Mouse (Mus musculus) hindbrain, embryonic 15.5 days (tissue): ENCODE data around the gene Ypel5. TPM values are rescaled to one million over a fixed set of nuclear protein-coding genes. Genes with fewer than 3 reads are reported as not detected.
A peak's percentile ranks its signal among the peaks of the same experiment; 100 is the strongest.

Experiments
- ATAC-seq: fragments of 200-750 bp; cut with Nextera tagmentation; 2 replicates; pipeline ENCODE4 v1.8.0; 2017; ENCODE audit warnings: low read depth, moderate number of reproducible peaks, moderate TSS enrichment; ENCODE audit not compliant: low FRiP score
- H3K27ac ChIP-seq: fragments of 300-500 bp; sonication (generic); replicated peaks from 2 replicates; pipeline ENCODE4 v1.5.1; 2015; ENCODE audit warnings: mild to moderate bottlenecking, inconsistent platforms
- H3K27me3 ChIP-seq: fragments of 300-500 bp; sonication (generic); 2 replicates; pipeline ENCODE4 v1.6.1; 2015; ENCODE audit warnings: control low read depth, inconsistent platforms
- H3K36me3 ChIP-seq: fragments of 300-500 bp; sonication (generic); 2 replicates; pipeline ENCODE4 v1.6.1; 2015; ENCODE audit warnings: control low read depth, inconsistent platforms
- H3K4me1 ChIP-seq: fragments of 300-500 bp; sonication (generic); replicated peaks from 2 replicates; pipeline ENCODE4 v1.6.1; 2015; ENCODE audit warnings: control low read depth, inconsistent platforms
- H3K4me2 ChIP-seq: fragments of 300-500 bp; sonication (generic); 2 replicates; pipeline ENCODE4 v1.6.1; 2015; ENCODE audit warnings: moderate library complexity, mild to moderate bottlenecking, inconsistent platforms
- H3K4me3 ChIP-seq: fragments of 300-500 bp; sonication (generic); 2 replicates; pipeline ENCODE4 v1.5.1; 2015; ENCODE audit warnings: mild to moderate bottlenecking, inconsistent platforms
- H3K9ac ChIP-seq: fragments of 300-500 bp; sonication (generic); 2 replicates; pipeline ENCODE4 v1.6.1; 2015; ENCODE audit warnings: inconsistent platforms
- H3K9me3 ChIP-seq: fragments of 300-500 bp; sonication (generic); 2 replicates; pipeline ENCODE4 v1.6.1; 2016; ENCODE audit warnings: control low read depth, inconsistent platforms
- WGBS: fragments of 180-500 bp; shearing (Covaris S2); methylation state at CpG from one replicate; pipeline ENCODE4 v1.1.7; 2015; 5-methylcytosine and 5-hydroxymethylcytosine counted together
- polyA plus RNA-seq: library from polyadenylated mRNA; unstranded; fragments of >200 nt; fragmentation: Nextera tagmentation; extraction: Ambion mirVana; gene quantifications from 2 replicates; pipeline ENCODE4 v1.2.1, GENCODE M21; 2015

Gene Ypel5
- polyA plus RNA-seq, 1 experiment from 2014 or later: 98.3 TPM

DNA sequence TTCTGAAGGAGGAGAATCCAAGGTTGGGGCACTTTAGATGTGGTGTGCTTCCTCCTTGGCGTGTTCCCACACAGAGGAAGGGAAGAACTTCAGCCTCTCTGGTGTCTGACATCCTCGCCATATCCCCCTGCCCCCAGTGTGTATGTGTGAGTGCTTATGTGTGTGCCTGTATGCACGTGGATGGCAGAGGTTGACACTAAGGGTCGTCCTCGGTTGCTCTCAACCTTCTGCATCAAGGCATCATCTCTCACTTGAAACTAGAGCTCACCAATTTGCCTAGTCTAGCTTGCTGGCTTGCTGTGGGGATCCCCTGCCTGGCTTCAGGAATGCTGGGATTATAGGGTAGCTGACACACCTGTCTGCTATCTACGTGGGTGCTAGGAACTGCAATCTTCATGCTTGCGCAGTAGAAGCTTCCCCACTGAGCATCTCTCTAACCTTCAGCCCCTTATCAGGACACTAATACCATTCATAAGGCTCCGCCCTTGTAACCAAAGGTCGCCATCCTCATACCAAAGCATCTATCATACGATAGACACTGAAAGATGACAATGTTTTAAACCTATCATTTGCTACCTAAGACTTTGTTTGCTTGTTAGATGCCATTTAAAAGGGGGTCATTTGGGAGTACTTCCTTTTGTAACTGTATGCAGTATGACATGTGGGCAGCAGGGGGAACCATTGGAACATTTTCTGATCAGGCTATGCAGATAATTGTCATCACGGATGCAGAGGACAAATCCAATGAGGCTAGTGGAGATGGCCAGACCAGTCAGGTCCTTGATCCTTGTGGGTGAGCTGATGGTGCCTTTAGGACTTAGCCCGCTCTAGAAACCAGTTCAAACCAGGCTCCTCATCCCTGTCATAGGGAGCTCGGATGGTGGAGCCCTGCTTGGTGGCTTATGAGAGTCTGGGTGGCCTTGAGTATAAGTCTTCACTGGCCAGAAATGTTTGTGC lies 21.7 kb downstream of the Ypel5 start:
- no peaks in the 10 kb centered on the region for H3K4me1 ChIP-seq
- no peak overlapping the region for H3K4me2 ChIP-seq

DNA sequence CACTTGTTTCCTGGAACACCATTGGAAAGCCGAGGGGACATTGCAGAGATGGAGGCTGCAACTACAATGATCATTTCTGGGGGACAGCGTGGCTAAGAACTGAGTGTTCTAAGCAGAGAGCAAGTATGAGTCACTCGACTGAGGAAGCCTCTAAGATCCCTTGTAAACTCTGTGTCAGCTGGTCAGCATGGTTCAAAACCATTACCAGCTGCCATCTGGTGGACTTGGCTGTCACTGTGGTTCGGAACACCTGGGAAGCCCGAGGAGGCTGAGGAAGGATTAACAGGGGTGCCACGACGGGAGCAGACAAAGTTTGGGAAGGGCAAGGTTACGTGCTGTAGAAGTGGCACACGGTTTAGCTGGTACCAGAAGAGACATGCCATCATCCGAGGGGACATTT lies 27.0 kb downstream of the Ypel5 start:
- Histone ChIP-seq H3K4me1 (no peaks in the 10 kb centered on the region), H3K4me3 (no peak overlapping the region), H3K27me3 (no peaks in the 10 kb centered on the region), H3K9ac (no peak overlapping the region), H3K4me2 (no peak overlapping the region), H3K27ac (no peak overlapping the region), H3K9me3 (no peaks in the 10 kb centered on the region), H3K36me3 (no peaks in the 10 kb centered on the region)
- no peak for ATAC-seq
- WGBS: 83% methylated on average over 10 of the region's 10 CpGs

More for the DNA sequence above, 21.7 kb downstream of the Ypel5 start:
- 61% methylated on average over 13 of the region's 13 CpGs for WGBS
- H3K36me3 ChIP-seq: peaks cover 4% of the 10 kb centered on the region; the same call in 1 of the 2 replicates
- H3K27ac ChIP-seq: no peak overlapping the region
- no peaks in the 10 kb centered on the region for H3K9me3 ChIP-seq
- peak; percentile 78 for ATAC-seq
- no peaks in the 10 kb centered on the region for H3K27me3 ChIP-seq
- no peak overlapping the region for H3K4me3 ChIP-seq
- H3K9ac ChIP-seq: no peak overlapping the region

GRCm38 (mm10) chr17:72866624-72867245 lies 30.5 kb downstream of the Ypel5 start:
- WGBS: 92% methylated on average over 3 of the region's 3 CpGs
- H3K36me3 ChIP-seq: no peaks in the 10 kb centered on the region
- H3K4me3 ChIP-seq: no peak overlapping the region
- H3K27ac ChIP-seq: no peak overlapping the region
- H3K4me2 ChIP-seq: no peak overlapping the region
- no peaks in the 10 kb centered on the region for H3K4me1 ChIP-seq
- no peak for ATAC-seq
- H3K9ac ChIP-seq: no peak overlapping the region
- no peaks in the 10 kb centered on the region for H3K27me3 ChIP-seq
- no peaks in the 10 kb centered on the region for H3K9me3 ChIP-seq

DNA sequence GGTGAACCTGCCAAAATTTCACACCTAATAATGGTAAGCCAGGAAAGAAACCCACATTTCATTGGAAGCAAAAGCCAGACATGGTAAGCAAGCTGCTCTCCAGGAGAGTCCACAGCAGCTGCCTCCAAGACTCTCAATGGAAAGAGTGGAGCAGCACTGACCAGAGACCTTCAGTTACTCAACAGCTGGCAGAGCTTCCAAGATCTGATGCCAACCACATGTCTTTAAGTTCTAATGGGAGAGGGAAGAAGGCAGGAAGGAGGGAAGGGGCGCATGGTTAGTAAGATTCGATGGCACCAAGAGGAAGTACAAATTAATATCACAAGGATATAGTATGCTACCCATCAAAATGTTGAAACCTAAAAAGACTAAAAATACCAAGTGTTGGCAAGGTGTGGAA lies 31.9 kb downstream of the Ypel5 start:
- Histone ChIP-seq H3K9ac (no peak overlapping the region), H3K4me1 (no peaks in the 10 kb centered on the region), H3K9me3 (no peaks in the 10 kb centered on the region), H3K27ac (no peak overlapping the region), H3K4me3 (no peak overlapping the region), H3K36me3 (no peaks in the 10 kb centered on the region), H3K4me2 (no peak overlapping the region), H3K27me3 (no peaks in the 10 kb centered on the region)
- WGBS: 92% methylated on average over 2 of the region's 2 CpGs
- no peak for ATAC-seq

DNA sequence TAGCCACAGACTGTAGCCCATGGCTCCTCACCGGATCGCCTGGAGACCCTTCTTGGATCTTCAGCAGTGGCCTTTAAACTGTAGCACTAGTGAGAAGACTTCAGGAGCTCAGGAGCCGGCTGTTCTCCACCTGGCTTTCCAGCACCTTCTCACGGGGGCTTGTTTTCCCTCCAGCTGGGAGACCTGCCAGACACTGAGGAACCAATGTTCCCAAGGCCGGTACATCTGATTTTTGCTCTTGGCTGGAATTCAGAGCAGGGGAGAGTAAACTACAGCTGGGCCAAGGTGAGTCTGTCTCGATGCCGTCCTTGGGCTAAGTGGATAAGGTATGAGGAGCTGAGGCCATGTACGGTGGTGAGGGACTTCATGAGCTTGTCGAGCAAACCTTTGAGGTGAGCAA lies 42.7 kb downstream of the Ypel5 start:
- Histone ChIP-seq H3K36me3 (no peaks in the 10 kb centered on the region), H3K4me1 (no peaks in the 10 kb centered on the region), H3K27ac (no peak overlapping the region), H3K4me2 (no peak overlapping the region), H3K4me3 (no peak overlapping the region), H3K27me3 (no peaks in the 10 kb centered on the region), H3K9ac (no peak overlapping the region), H3K9me3 (no peaks in the 10 kb centered on the region)
- ATAC-seq: no peak
- 92% methylated on average over 9 of the region's 9 CpGs for WGBS

- 82% methylated on average over 3 of the region's 3 CpGs for WGBS
- Histone ChIP-seq H3K4me1 (no peaks in the 10 kb centered on the region), H3K9me3 (no peaks in the 10 kb centered on the region), H3K27ac (no peak overlapping the region), H3K9ac (no peak overlapping the region), H3K27me3 (no peaks in the 10 kb centered on the region), H3K4me2 (no peak overlapping the region), H3K4me3 (no peak overlapping the region), H3K36me3 (no peaks in the 10 kb centered on the region)
- no peak for ATAC-seq
Observed at GRCm38 (mm10) chr17:72880156-72880555, 43.9 kb downstream of the Ypel5 start.

DNA sequence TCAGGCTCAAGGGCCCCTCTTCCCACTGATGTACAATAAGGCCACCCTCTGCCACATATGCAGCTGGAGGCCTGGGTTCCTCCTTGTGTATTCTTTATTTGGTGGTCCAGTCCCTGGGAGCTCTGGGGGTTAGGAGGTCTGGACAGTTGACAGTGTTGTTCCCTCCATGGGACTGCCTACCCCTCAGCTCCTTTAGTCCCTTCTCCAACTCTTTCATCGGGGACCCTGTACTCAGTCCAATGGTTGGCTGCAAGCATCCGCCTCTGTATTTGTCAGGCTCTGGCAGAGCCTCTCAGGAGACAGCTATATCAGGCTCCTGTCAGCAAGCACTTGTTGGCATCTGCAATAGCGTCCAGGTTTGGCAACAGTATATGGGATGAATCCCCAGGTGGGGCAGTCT lies 44.8 kb downstream of the Ypel5 start:
- no peaks in the 10 kb centered on the region for H3K36me3 ChIP-seq
- no peaks in the 10 kb centered on the region for H3K4me1 ChIP-seq
- no peak overlapping the region for H3K27ac ChIP-seq
- no peaks in the 10 kb centered on the region for H3K9me3 ChIP-seq
- 79% methylated on average over 3 of the region's 3 CpGs for WGBS
- no peak overlapping the region for H3K9ac ChIP-seq
- ATAC-seq: no peak
- no peaks in the 10 kb centered on the region for H3K27me3 ChIP-seq
- no peak overlapping the region for H3K4me2 ChIP-seq
- no peak overlapping the region for H3K4me3 ChIP-seq

GRCm38 (mm10) chr17:72881804-72882203 lies 45.6 kb downstream of the Ypel5 start:
- Histone ChIP-seq H3K27ac (no peak overlapping the region), H3K4me3 (no peak overlapping the region), H3K9ac (no peak overlapping the region), H3K4me2 (no peak overlapping the region), H3K36me3 (no peaks in the 10 kb centered on the region), H3K9me3 (no peaks in the 10 kb centered on the region), H3K27me3 (no peaks in the 10 kb centered on the region), H3K4me1 (no peaks in the 10 kb centered on the region)
- ATAC-seq: no peak
- 46% methylated on average over 1 of the region's 1 CpGs for WGBS

- Histone ChIP-seq H3K36me3 (no peaks in the 10 kb centered on the region), H3K4me2 (peak overlapping the region; percentile 35), H3K9me3 (no peaks in the 10 kb centered on the region), H3K4me3 (no peak overlapping the region), H3K9ac (no peak overlapping the region), H3K27me3 (no peaks in the 10 kb centered on the region), H3K4me1 (peaks cover 11% of the 10 kb centered on the region; the same call in 1 of the 2 replicates), H3K27ac (peak overlapping the region; percentile 15; the same call in 1 of the 2 replicates)
- ATAC-seq: peak; percentile 86
- 18% methylated on average over 20 of the region's 20 CpGs for WGBS
Observed at GRCm38 (mm10) chr17:72889556-72890397, 53.5 kb downstream of the Ypel5 start.

DNA sequence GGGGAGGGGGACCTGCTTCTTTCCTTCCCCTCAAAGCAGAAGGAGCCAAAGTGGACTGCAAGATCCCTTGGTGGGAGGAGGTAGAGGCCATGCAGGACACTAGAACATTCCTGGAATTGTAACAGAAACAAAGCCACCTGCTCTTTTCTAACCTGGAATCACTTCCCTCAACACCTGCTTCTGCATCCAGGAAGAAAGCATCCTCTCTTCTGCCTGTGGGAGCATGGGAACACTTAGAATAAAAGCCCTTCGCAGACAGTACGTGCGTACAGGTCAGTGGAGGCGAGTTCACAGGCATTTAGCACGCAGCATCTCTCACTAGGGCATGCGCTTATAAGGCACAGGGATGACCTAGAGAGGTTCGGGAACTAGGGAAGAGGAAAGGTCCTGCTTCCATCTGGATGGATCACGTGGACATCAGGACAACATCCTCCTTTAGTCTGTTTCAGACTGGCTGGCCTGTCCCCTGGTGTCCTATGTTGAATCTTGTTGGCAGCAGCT lies 54.2 kb downstream of the Ypel5 start:
- no peaks in the 10 kb centered on the region for H3K36me3 ChIP-seq
- H3K4me1 ChIP-seq: peaks cover 11% of the 10 kb centered on the region; the same call in 1 of the 2 replicates
- no peaks in the 10 kb centered on the region for H3K9me3 ChIP-seq
- no peak overlapping the region for H3K9ac ChIP-seq
- ATAC-seq: peak; percentile 60
- H3K27me3 ChIP-seq: no peaks in the 10 kb centered on the region
- WGBS: 53% methylated on average over 8 of the region's 8 CpGs
- peak overlapping the region; percentile 27; the same call in 1 of the 2 replicates for H3K4me2 ChIP-seq
- H3K4me3 ChIP-seq: no peak overlapping the region
- no peak overlapping the region; the same call in 1 of the 2 replicates for H3K27ac ChIP-seq

- no peak for ATAC-seq
- H3K9me3 ChIP-seq: no peaks in the 10 kb centered on the region
- no peak overlapping the region for H3K4me2 ChIP-seq
- H3K27ac ChIP-seq: no peak overlapping the region
- H3K9ac ChIP-seq: no peak overlapping the region
- H3K4me3 ChIP-seq: no peak overlapping the region
- peaks cover 11% of the 10 kb centered on the region; the same call in 1 of the 2 replicates for H3K4me1 ChIP-seq
- H3K27me3 ChIP-seq: no peaks in the 10 kb centered on the region
- no peaks in the 10 kb centered on the region for H3K36me3 ChIP-seq
- WGBS: 91% methylated on average over 6 of the region's 6 CpGs
Observed at GRCm38 (mm10) chr17:72891556-72891955, 55.3 kb downstream of the Ypel5 start.
